Mouse (Mus musculus) limb, embryonic 14.5 days (tissue): ENCODE measurements around the gene Dpagt1. TPM values are rescaled to one million over a fixed set of nuclear protein-coding genes. Genes with fewer than 3 reads are reported as not detected.
"Not testable (repeated sequence)": the region's sequence is repeated elsewhere in the genome, so short reads cannot be mapped to it uniquely, and the experiment has no call there.

ENCODE experiments used
- ATAC-seq: fragments of 200-750 bp; cut with Nextera tagmentation; 2 replicates; pipeline ENCODE4 v1.8.0; 2017; ENCODE audit warnings: low read depth, moderate number of reproducible peaks, moderate TSS enrichment; ENCODE audit not compliant: low FRiP score
- DNase-seq: peaks from one replicate; pipeline ENCODE4 v3.0.0-alpha.2; 2015; ENCODE audit warnings: low spot score
- H3K27ac ChIP-seq: fragments of 300-500 bp; sonication (generic); replicated peaks from 2 replicates; pipeline ENCODE4 v1.5.1; 2014; ENCODE audit warnings: low read depth, mild to moderate bottlenecking, low read length, moderate library complexity, mixed read lengths
- H3K27me3 ChIP-seq: fragments of 300-500 bp; sonication (generic); 2 replicates; pipeline ENCODE4 v1.6.1; 2014; ENCODE audit warnings: low read length, mixed read lengths; ENCODE audit not compliant: control insufficient read depth, insufficient read depth
- H3K36me3 ChIP-seq: fragments of 300-500 bp; sonication (generic); 2 replicates; pipeline ENCODE4 v1.6.1; 2014; ENCODE audit warnings: mild to moderate bottlenecking, low read length, moderate library complexity, mixed read lengths; ENCODE audit not compliant: control insufficient read depth, insufficient read depth
- H3K4me1 ChIP-seq: fragments of 300-500 bp; sonication (generic); 2 replicates; pipeline ENCODE4 v1.6.1; 2014; ENCODE audit warnings: antibody characterized with exemption, low read length, mixed read lengths; ENCODE audit not compliant: control insufficient read depth, insufficient read depth
- H3K4me2 ChIP-seq: fragments of 300-500 bp; sonication (generic); replicated peaks from 2 replicates; pipeline ENCODE4 v1.6.1; 2014; ENCODE audit warnings: low read depth, mild to moderate bottlenecking, low read length, moderate library complexity; ENCODE audit not compliant: severe bottlenecking
- H3K4me3 ChIP-seq: fragments of 300-500 bp; sonication (generic); replicated peaks from 2 replicates; pipeline ENCODE4 v1.5.1; 2014; ENCODE audit warnings: low read length
- H3K9ac ChIP-seq: fragments of 300-500 bp; sonication (generic); 2 replicates; pipeline ENCODE4 v1.6.1; 2014; ENCODE audit warnings: mild to moderate bottlenecking, low read depth, low read length, moderate library complexity; ENCODE audit not compliant: severe bottlenecking
- H3K9me3 ChIP-seq: fragments of 300-500 bp; sonication (generic); 2 replicates; pipeline ENCODE4 v1.6.1; 2016; ENCODE audit warnings: low read length; ENCODE audit not compliant: control insufficient read depth
- POLR2A ChIP-seq: fragments of 200-500 bp; IDR thresholded peaks from 2 replicates; pipeline ENCODE4 v1.8.0; 2012; ENCODE audit warnings: inconsistent platforms, mild to moderate bottlenecking, moderate library complexity, borderline replicate concordance; ENCODE audit not compliant: insufficient read depth, insufficient read length; ENCODE audit errors: extremely low read depth
- WGBS: fragments of 180-500 bp; shearing (Covaris S2); extraction: QIAGEN DNeasy Blood & Tissue Kit; methylation state at CpG from one replicate; pipeline ENCODE4 v1.1.7; 2014; 5-methylcytosine and 5-hydroxymethylcytosine counted together
- polyA plus RNA-seq, 2 experiments: library from polyadenylated mRNA; depleted of rRNA in 1 of 2; stranded (reverse) in 1 of 2; unstranded in 1 of 2; fragments of >200 nt; fragmentation: Nextera tagmentation in 1 of 2; extraction: Ambion mirVana in 1 of 2; gene quantifications; 2 replicates each; pipeline versions ENCODE4 v1.2.1 to v1.2.3; 2012 to 2014

The Dpagt1 gene
- polyA plus RNA-seq, 2 experiments, result 39.5 to 47.9 TPM

GRCm38 (mm10) chr9:44364480-44364879 is 38.7 kb downstream of the Dpagt1 start:
- H3K36me3 ChIP-seq, result peaks cover 3% of the 10 kb centered on the region
- peaks cover 6% of the 10 kb centered on the region; the same call in 1 of the 2 replicates for H3K4me1 ChIP-seq
- H3K4me2 ChIP-seq, result no peak overlapping the region
- ATAC-seq (no peak), DNase-seq (no peak)
- no peaks in the 10 kb centered on the region for H3K27me3 ChIP-seq
- H3K4me3 ChIP-seq, result no peak overlapping the region
- no peaks in the 10 kb centered on the region for H3K9me3 ChIP-seq
- H3K9ac ChIP-seq, result no peak overlapping the region
- TF ChIP-seq POLR2A, result no peak
- 60% methylated on average over 3 of the region's 3 CpGs for WGBS
- H3K27ac ChIP-seq, result no peak overlapping the region

- ATAC-seq (no peak), DNase-seq (no peak)
- no peaks in the 10 kb centered on the region for H3K4me1 ChIP-seq
- H3K9ac ChIP-seq, result no peak overlapping the region
- H3K9me3 ChIP-seq, result no peaks in the 10 kb centered on the region
- H3K36me3 ChIP-seq, result no peaks in the 10 kb centered on the region
- no peak overlapping the region for H3K4me3 ChIP-seq
- TF ChIP-seq POLR2A, result no peak
- H3K27ac ChIP-seq, result no peak overlapping the region
- H3K4me2 ChIP-seq, result no peak overlapping the region
- no peaks in the 10 kb centered on the region for H3K27me3 ChIP-seq
Observed at GRCm38 (mm10) chr9:44373386-44373785, 47.6 kb downstream of the Dpagt1 start.

- H3K4me3 ChIP-seq, result no peak overlapping the region
- H3K9ac ChIP-seq, result no peak overlapping the region
- no peak overlapping the region for H3K27ac ChIP-seq
- H3K4me2 ChIP-seq, result no peak overlapping the region
- H3K27me3 ChIP-seq, result no peaks in the 10 kb centered on the region
- 90% methylated on average over 6 of the region's 6 CpGs for WGBS
- no peak for TF ChIP-seq POLR2A
- H3K9me3 ChIP-seq, result no peaks in the 10 kb centered on the region
- H3K36me3 ChIP-seq, result peaks cover 3% of the 10 kb centered on the region
- no peak for DNase-seq
- H3K4me1 ChIP-seq, result peaks cover 7% of the 10 kb centered on the region
- ATAC-seq, result no peak
Observed at GRCm38 (mm10) chr9:44376141-44376540, 50.3 kb downstream of the Dpagt1 start.

GRCm38 (mm10) chr9:44377335-44377734 is 51.5 kb downstream of the Dpagt1 start:
- not testable (repeated sequence) for DNase-seq, H3K9ac ChIP-seq, H3K4me2 ChIP-seq, H3K27me3 ChIP-seq, H3K4me3 ChIP-seq, H3K27ac ChIP-seq, ATAC-seq, H3K9me3 ChIP-seq, H3K4me1 ChIP-seq
- H3K36me3 ChIP-seq, result peaks cover 14% of the 10 kb centered on the region
- WGBS, result 86% methylated on average over 2 of the region's 2 CpGs

- no peaks in the 10 kb centered on the region for H3K27me3 ChIP-seq
- H3K4me2 ChIP-seq, result peak overlapping the region; percentile 95
- H3K4me1 ChIP-seq, result peaks cover 7% of the 10 kb centered on the region
- WGBS, result 90% methylated on average over 5 of the region's 5 CpGs
- H3K9me3 ChIP-seq, result no peaks in the 10 kb centered on the region
- no peak for TF ChIP-seq POLR2A
- H3K27ac ChIP-seq, result no peak overlapping the region
- H3K36me3 ChIP-seq, result peaks cover 23% of the 10 kb centered on the region
- no peak for DNase-seq
- H3K9ac ChIP-seq, result no peak overlapping the region; the same call in 1 of the 2 replicates
- H3K4me3 ChIP-seq, result peak overlapping the region; percentile 88
- ATAC-seq, result no peak
Observed at GRCm38 (mm10) chr9:44378153-44378730, 52.4 kb downstream of the Dpagt1 start.
